Mouse (Mus musculus): ENCODE results near the gene Nrxn3.

The Nrxn3 gene

GRCm38 (mm10) chr12:89829927-89830326 lies 1107.3 kb downstream of the Nrxn3 start:
- no peak for DNase-seq

GRCm38 (mm10) chr12:89830350-89830749 lies 1107.7 kb downstream of the Nrxn3 start:
- no peak for DNase-seq

- no peak for DNase-seq
Measured at GRCm38 (mm10) chr12:89831300-89831699, 1108.6 kb downstream of the Nrxn3 start.

- DNase-seq: no peak
Measured at GRCm38 (mm10) chr12:89836271-89836670, 1113.6 kb downstream of the Nrxn3 start.

GRCm38 (mm10) chr12:89842861-89843260 lies 1120.2 kb downstream of the Nrxn3 start:
- no peak for DNase-seq

GRCm38 (mm10) chr12:89848116-89848515 lies 1125.4 kb downstream of the Nrxn3 start:
- DNase-seq: no peak

GRCm38 (mm10) chr12:89854355-89854754 lies 1131.7 kb downstream of the Nrxn3 start:
- DNase-seq: no peak

GRCm38 (mm10) chr12:89867124-89867523 lies 1144.4 kb downstream of the Nrxn3 start:
- DNase-seq: no peak

- no peak for DNase-seq
Measured at GRCm38 (mm10) chr12:89882617-89883370, 1160.1 kb downstream of the Nrxn3 start.

- no peak for DNase-seq
Measured at GRCm38 (mm10) chr12:89884576-89884975, 1161.9 kb downstream of the Nrxn3 start.

- no peak for DNase-seq
Measured at GRCm38 (mm10) chr12:89888647-89889046, 1166.0 kb downstream of the Nrxn3 start.

- no peak for DNase-seq
Measured at GRCm38 (mm10) chr12:89896901-89897300, 1174.2 kb downstream of the Nrxn3 start.

- DNase-seq: no peak
Measured at GRCm38 (mm10) chr12:89909578-89909977, 1186.9 kb downstream of the Nrxn3 start.

- no peak for DNase-seq
Measured at GRCm38 (mm10) chr12:89918138-89918829, 1195.6 kb downstream of the Nrxn3 start.

- DNase-seq: no peak
Measured at GRCm38 (mm10) chr12:89932338-89932737, 1209.7 kb downstream of the Nrxn3 start.

- no peak for DNase-seq
Measured at GRCm38 (mm10) chr12:89933630-89934029, 1211.0 kb downstream of the Nrxn3 start.

- DNase-seq: no peak
Measured at GRCm38 (mm10) chr12:89940746-89941145, 1218.1 kb downstream of the Nrxn3 start.

GRCm38 (mm10) chr12:89945911-89946502 lies 1223.3 kb downstream of the Nrxn3 start:
- DNase-seq: no peak

GRCm38 (mm10) chr12:89946522-89946921 lies 1223.8 kb downstream of the Nrxn3 start:
- no peak for DNase-seq

- peak; percentile 1 for DNase-seq
Measured at GRCm38 (mm10) chr12:89953237-89953636, 1230.6 kb downstream of the Nrxn3 start.

- no peak for DNase-seq
Measured at GRCm38 (mm10) chr12:89953649-89954048, 1231.0 kb downstream of the Nrxn3 start.

- no peak for DNase-seq
Measured at GRCm38 (mm10) chr12:89954441-89955070, 1231.9 kb downstream of the Nrxn3 start.

- no peak for DNase-seq
Measured at GRCm38 (mm10) chr12:89963073-89963472, 1240.4 kb downstream of the Nrxn3 start.
